Mouse (Mus musculus): ENCODE data around the gene Sugt1. TPM values are rescaled to one million over a fixed set of nuclear protein-coding genes. Genes with fewer than 3 reads are reported as not detected.

Gene Sugt1
- polyA plus RNA-seq, 1 experiment from 2014 or later: 106 TPM

- Histone ChIP-seq H3K4me1 (ENCODE audit: control insufficient read depth, insufficient read depth, low read length) (no peaks in the 10 kb centered on the region), H3K36me3 (ENCODE audit: control insufficient read depth, insufficient read depth, low read length) (peaks cover 3% of the 10 kb centered on the region; the same call in 1 of the 2 replicates), H3K4me2 (ENCODE audit: low read length) (no peak overlapping the region), H3K4me3 (ENCODE audit: low read depth, low read length) (no peak overlapping the region), H3K27me3 (ENCODE audit: control insufficient read depth, insufficient read depth, low read depth, low read length) (no peaks in the 10 kb centered on the region), H3K27ac (ENCODE audit: low read length) (no peak overlapping the region), H3K9me3 (replicated peaks; ENCODE audit: control insufficient read depth, low read length, poor library complexity, severe bottlenecking) (no peaks in the 10 kb centered on the region), H3K9ac (ENCODE audit: low read depth, low read length) (no peak overlapping the region)
- no peak for ATAC-seq
- 93% methylated on average over 13 of the region's 13 CpGs for WGBS
These were observed 13.9 kb upstream of the Sugt1 start for GRCm38 (mm10) chr14:79573482-79574191.

- 94% methylated on average over 1 of the region's 1 CpGs for WGBS
- no peak for ATAC-seq
- peaks cover 3% of the 10 kb centered on the region; the same call in 1 of the 2 replicates for H3K36me3 ChIP-seq (ENCODE audit: control insufficient read depth, insufficient read depth, low read length)
- no peak overlapping the region for H3K4me3 ChIP-seq (ENCODE audit: low read depth, low read length)
- H3K27me3 ChIP-seq (ENCODE audit: control insufficient read depth, insufficient read depth, low read depth, low read length): no peaks in the 10 kb centered on the region
- H3K4me1 ChIP-seq (ENCODE audit: control insufficient read depth, insufficient read depth, low read length): no peaks in the 10 kb centered on the region
- H3K27ac ChIP-seq (ENCODE audit: low read length): no peak overlapping the region
- no peak overlapping the region for H3K9ac ChIP-seq (ENCODE audit: low read depth, low read length)
- no peaks in the 10 kb centered on the region for H3K9me3 ChIP-seq (replicated peaks; ENCODE audit: control insufficient read depth, low read length, poor library complexity, severe bottlenecking)
- H3K4me2 ChIP-seq (ENCODE audit: low read length): no peak overlapping the region
These were observed 13.1 kb upstream of the Sugt1 start for GRCm38 (mm10) chr14:79574361-79574760.

- WGBS: 79% methylated on average over 5 of the region's 5 CpGs
- ATAC-seq: no peak
These were observed 3.8 kb upstream of the Sugt1 start for GRCm38 (mm10) chr14:79583526-79584245.

GRCm38 (mm10) chr14:79586499-79587138 is 872 bp upstream of the Sugt1 start:
- no peaks in the 10 kb centered on the region for H3K36me3 ChIP-seq (ENCODE audit: control insufficient read depth, insufficient read depth, low read length)
- peak; percentile 0; the same call in 1 of the 2 replicates for ATAC-seq
- H3K4me1 ChIP-seq (ENCODE audit: control insufficient read depth, insufficient read depth, low read length): peaks cover 19% of the 10 kb centered on the region
- WGBS: 37% methylated on average over 16 of the region's 16 CpGs
- peak overlapping the region; percentile 68 for H3K9ac ChIP-seq (ENCODE audit: low read depth, low read length)
- peak overlapping the region; percentile 53 for H3K4me3 ChIP-seq (ENCODE audit: low read depth, low read length)
- no peaks in the 10 kb centered on the region for H3K9me3 ChIP-seq (replicated peaks; ENCODE audit: control insufficient read depth, low read length, poor library complexity, severe bottlenecking)
- no peaks in the 10 kb centered on the region for H3K27me3 ChIP-seq (ENCODE audit: control insufficient read depth, insufficient read depth, low read depth, low read length)
- peak overlapping the region; percentile 56 for H3K4me2 ChIP-seq (ENCODE audit: low read length)
- peak overlapping the region; percentile 97 for H3K27ac ChIP-seq (ENCODE audit: low read length)

More at GRCm38 (mm10) chr14:79583526-79584245, 3.8 kb upstream of the Sugt1 start:
- Histone ChIP-seq H3K36me3 (ENCODE audit: control insufficient read depth, insufficient read depth, low read length) (no peaks in the 10 kb centered on the region), H3K4me3 (ENCODE audit: low read depth, low read length) (no peak overlapping the region), H3K27me3 (ENCODE audit: control insufficient read depth, insufficient read depth, low read depth, low read length) (no peaks in the 10 kb centered on the region), H3K9me3 (replicated peaks; ENCODE audit: control insufficient read depth, low read length, poor library complexity, severe bottlenecking) (no peaks in the 10 kb centered on the region), H3K9ac (ENCODE audit: low read depth, low read length) (no peak overlapping the region), H3K27ac (ENCODE audit: low read length) (no peak overlapping the region), H3K4me1 (ENCODE audit: control insufficient read depth, insufficient read depth, low read length) (peaks cover 10% of the 10 kb centered on the region), H3K4me2 (ENCODE audit: low read length) (no peak overlapping the region)

GRCm38 (mm10) chr14:79587852-79588229 is 350 bp downstream of the Sugt1 start:
- Histone ChIP-seq H3K4me1 (ENCODE audit: control insufficient read depth, insufficient read depth, low read length) (peaks cover 19% of the 10 kb centered on the region), H3K9ac (ENCODE audit: low read depth, low read length) (peak overlapping the region; percentile 68), H3K27me3 (ENCODE audit: control insufficient read depth, insufficient read depth, low read depth, low read length) (no peaks in the 10 kb centered on the region)

GRCm38 (mm10) chr14:79588534-79588951 is 1.1 kb downstream of the Sugt1 start:
- Histone ChIP-seq H3K9ac (ENCODE audit: low read depth, low read length) (0 out of 2 replicates have a peak overlapping the region, but pooled peaks have one; percentile 1), H3K27ac (ENCODE audit: low read length) (no peak overlapping the region), H3K36me3 (ENCODE audit: control insufficient read depth, insufficient read depth, low read length) (no peaks in the 10 kb centered on the region), H3K9me3 (replicated peaks; ENCODE audit: control insufficient read depth, low read length, poor library complexity, severe bottlenecking) (no peaks in the 10 kb centered on the region), H3K4me3 (ENCODE audit: low read depth, low read length) (peak overlapping the region; percentile 53), H3K4me2 (ENCODE audit: low read length) (peak overlapping the region; percentile 83), H3K27me3 (ENCODE audit: control insufficient read depth, insufficient read depth, low read depth, low read length) (no peaks in the 10 kb centered on the region), H3K4me1 (ENCODE audit: control insufficient read depth, insufficient read depth, low read length) (peaks cover 19% of the 10 kb centered on the region)
- WGBS: 90% methylated on average over 9 of the region's 9 CpGs
- no peak for ATAC-seq

More at GRCm38 (mm10) chr14:79587852-79588229, 350 bp downstream of the Sugt1 start:
- Histone ChIP-seq H3K36me3 (ENCODE audit: control insufficient read depth, insufficient read depth, low read length) (no peaks in the 10 kb centered on the region), H3K9me3 (replicated peaks; ENCODE audit: control insufficient read depth, low read length, poor library complexity, severe bottlenecking) (no peaks in the 10 kb centered on the region), H3K27ac (ENCODE audit: low read length) (peak overlapping the region; percentile 97), H3K4me2 (ENCODE audit: low read length) (peak overlapping the region; percentile 83), H3K4me3 (ENCODE audit: low read depth, low read length) (peak overlapping the region; percentile 53)
- ATAC-seq: peak; percentile 54
- 3% methylated on average over 9 of the region's 9 CpGs for WGBS

GRCm38 (mm10) chr14:79589401-79589800 is 1.9 kb downstream of the Sugt1 start:
- Histone ChIP-seq H3K4me2 (ENCODE audit: low read length) (peak overlapping the region; percentile 83), H3K27ac (ENCODE audit: low read length) (no peak overlapping the region), H3K36me3 (ENCODE audit: control insufficient read depth, insufficient read depth, low read length) (no peaks in the 10 kb centered on the region), H3K27me3 (ENCODE audit: control insufficient read depth, insufficient read depth, low read depth, low read length) (no peaks in the 10 kb centered on the region), H3K4me1 (ENCODE audit: control insufficient read depth, insufficient read depth, low read length) (peaks cover 19% of the 10 kb centered on the region), H3K4me3 (ENCODE audit: low read depth, low read length) (no peak overlapping the region), H3K9me3 (replicated peaks; ENCODE audit: control insufficient read depth, low read length, poor library complexity, severe bottlenecking) (no peaks in the 10 kb centered on the region), H3K9ac (ENCODE audit: low read depth, low read length) (no peak overlapping the region)
- no peak for ATAC-seq
- WGBS: 91% methylated on average over 6 of the region's 6 CpGs

- Histone ChIP-seq H3K36me3 (ENCODE audit: control insufficient read depth, insufficient read depth, low read length) (no peaks in the 10 kb centered on the region; the same call in 1 of the 2 replicates), H3K4me2 (ENCODE audit: low read length) (no peak overlapping the region), H3K4me1 (ENCODE audit: control insufficient read depth, insufficient read depth, low read length) (peaks cover 19% of the 10 kb centered on the region), H3K9me3 (replicated peaks; ENCODE audit: control insufficient read depth, low read length, poor library complexity, severe bottlenecking) (no peaks in the 10 kb centered on the region), H3K27me3 (ENCODE audit: control insufficient read depth, insufficient read depth, low read depth, low read length) (no peaks in the 10 kb centered on the region), H3K4me3 (ENCODE audit: low read depth, low read length) (no peak overlapping the region), H3K9ac (ENCODE audit: low read depth, low read length) (no peak overlapping the region), H3K27ac (ENCODE audit: low read length) (no peak overlapping the region)
- WGBS: 94% methylated on average over 8 of the region's 8 CpGs
- no peak for ATAC-seq
These were observed 3.4 kb downstream of the Sugt1 start for GRCm38 (mm10) chr14:79590916-79591315.
